Mouse (Mus musculus) midbrain, embryonic 14.5 days (tissue): ENCODE measurements around the gene Cdc42bpb. TPM values are rescaled to one million over a fixed set of nuclear protein-coding genes. Genes with fewer than 3 reads are reported as not detected.

Experiments
- ATAC-seq: fragments of 200-750 bp; cut with Nextera tagmentation; 2 replicates; pipeline ENCODE4 v1.8.0; 2017; ENCODE audit warnings: moderate number of reproducible peaks, moderate library complexity; ENCODE audit not compliant: low FRiP score, low TSS enrichment
- DNase-seq: peaks from one replicate; pipeline ENCODE4 v3.0.0-alpha.2; 2015
- H3K27ac ChIP-seq: fragments of 300-500 bp; sonication (generic); replicated peaks from 2 replicates; pipeline ENCODE4 v1.5.1; 2014; ENCODE audit warnings: mild to moderate bottlenecking, low read depth, low read length, moderate library complexity
- H3K27me3 ChIP-seq: fragments of 300-500 bp; sonication (generic); 2 replicates; pipeline ENCODE4 v1.6.1; 2014; ENCODE audit warnings: low read length, control low read depth, mixed read lengths; ENCODE audit not compliant: control insufficient read depth, insufficient read depth
- H3K36me3 ChIP-seq: fragments of 300-500 bp; sonication (generic); 2 replicates; pipeline ENCODE4 v1.6.1; 2014; ENCODE audit warnings: low read length, control low read depth; ENCODE audit not compliant: control insufficient read depth, insufficient read depth
- H3K4me1 ChIP-seq: fragments of 300-500 bp; sonication (generic); 2 replicates; pipeline ENCODE4 v1.6.1; 2014; ENCODE audit warnings: mild to moderate bottlenecking, antibody characterized with exemption, low read length, control low read depth; ENCODE audit not compliant: control insufficient read depth, insufficient read depth
- H3K4me2 ChIP-seq: fragments of 300-500 bp; sonication (generic); 2 replicates; pipeline ENCODE4 v1.6.1; 2014; ENCODE audit warnings: mild to moderate bottlenecking, low read length, moderate library complexity
- H3K4me3 ChIP-seq: fragments of 300-500 bp; sonication (generic); replicated peaks from 2 replicates; pipeline ENCODE4 v1.5.1; 2014; ENCODE audit warnings: low read depth, low read length
- H3K9ac ChIP-seq: fragments of 300-500 bp; sonication (generic); replicated peaks from 2 replicates; pipeline ENCODE4 v1.6.1; 2014; ENCODE audit warnings: mild to moderate bottlenecking, low read length, moderate library complexity
- H3K9me3 ChIP-seq: fragments of 300-500 bp; sonication (generic); 2 replicates; pipeline ENCODE4 v1.6.1; 2016; ENCODE audit warnings: low read length, control low read depth, mixed read lengths; ENCODE audit not compliant: control insufficient read depth
- WGBS: fragments of 180-500 bp; shearing (Covaris S2); extraction: QIAGEN DNeasy Blood & Tissue Kit; methylation state at CpG from one replicate; pipeline ENCODE4 v1.1.7; 2014; 5-methylcytosine and 5-hydroxymethylcytosine counted together
- polyA plus RNA-seq: library from polyadenylated mRNA; unstranded; fragments of >200 nt; fragmentation: Nextera tagmentation; extraction: Ambion mirVana; gene quantifications from 2 replicates; pipeline ENCODE4 v1.2.1, GENCODE M21; 2014

The Cdc42bpb gene
- polyA plus RNA-seq, 1 experiment from 2014 or later, result 47.8 TPM

GRCm38 (mm10) chr12:111416921-111417779 is 39.6 kb upstream of the Cdc42bpb start, which contains the start of gene Exoc3l4:
TSS of gene Exoc3l4 (plus strand) at chr12:111417017.
- no peak within 1 kb of the TSS for H3K27ac ChIP-seq
- no peak within 1 kb of the TSS for H3K9ac ChIP-seq
- H3K4me2 ChIP-seq, result peak within 1 kb of the TSS; percentile 41
- WGBS, result 2% methylated on average over 17 of the region's 17 CpGs
- H3K36me3 ChIP-seq, result no peaks in the 10 kb centered on the region
- 0 out of 2 replicates have a peak, but pooled peaks have one; percentile 44 for ATAC-seq
- no peak within 1 kb of the TSS for H3K4me3 ChIP-seq
- H3K27me3 ChIP-seq, result peaks cover 10% of the 10 kb centered on the region
- H3K9me3 ChIP-seq, result no peaks in the 10 kb centered on the region
- DNase-seq, result peak; percentile 48
- H3K4me1 ChIP-seq, result 0 out of 2 replicates have a peak, but pooled peaks cover 8% of the 10 kb centered on the region

- Histone ChIP-seq H3K9me3 (no peaks in the 10 kb centered on the region), H3K4me1 (peaks cover 19% of the 10 kb centered on the region; the same call in 1 of the 2 replicates), H3K27ac (no peak overlapping the region), H3K4me3 (peak overlapping the region; percentile 22), H3K27me3 (no peaks in the 10 kb centered on the region), H3K9ac (peak overlapping the region; percentile 41; the same call in 1 of the 2 replicates), H3K36me3 (no peaks in the 10 kb centered on the region), H3K4me2 (peak overlapping the region; percentile 52)
- DNase-seq, result peak; percentile 92
- WGBS, result under 1% methylated on average over 21 of the region's 21 CpGs
- ATAC-seq, result peak; percentile 76; the same call in 1 of the 2 replicates
Measured at GRCm38 (mm10) chr12:111413300-111413699, 35.8 kb upstream of the Cdc42bpb start.

- Histone ChIP-seq H3K4me2 (peak overlapping the region; percentile 52), H3K27ac (no peak overlapping the region), H3K4me1 (peaks cover 19% of the 10 kb centered on the region; the same call in 1 of the 2 replicates), H3K36me3 (no peaks in the 10 kb centered on the region), H3K4me3 (peak overlapping the region; percentile 22), H3K9me3 (no peaks in the 10 kb centered on the region), H3K9ac (peak overlapping the region; percentile 41; the same call in 1 of the 2 replicates), H3K27me3 (no peaks in the 10 kb centered on the region)
- ATAC-seq (no peak), DNase-seq (no peak)
- WGBS, result 22% methylated on average over 12 of the region's 12 CpGs
Measured at GRCm38 (mm10) chr12:111412581-111413284, 35.2 kb upstream of the Cdc42bpb start.

GRCm38 (mm10) chr12:111411631-111412355 is 34.3 kb upstream of the Cdc42bpb start:
- H3K4me1 ChIP-seq, result peaks cover 16% of the 10 kb centered on the region; the same call in 1 of the 2 replicates
- no peaks in the 10 kb centered on the region for H3K9me3 ChIP-seq
- no peak overlapping the region for H3K4me3 ChIP-seq
- no peaks in the 10 kb centered on the region for H3K36me3 ChIP-seq
- WGBS, result 85% methylated on average over 8 of the region's 8 CpGs
- no peak for DNase-seq
- no peak overlapping the region for H3K27ac ChIP-seq
- H3K27me3 ChIP-seq, result no peaks in the 10 kb centered on the region
- no peak for ATAC-seq
- H3K4me2 ChIP-seq, result no peak overlapping the region
- H3K9ac ChIP-seq, result no peak overlapping the region

GRCm38 (mm10) chr12:111409583-111409982 is 32.1 kb upstream of the Cdc42bpb start:
- Histone ChIP-seq H3K27ac (0 out of 2 replicates have a peak overlapping the region, but pooled peaks have one; percentile 8), H3K4me2 (no peak overlapping the region)

GRCm38 (mm10) chr12:111406622-111407021 is 29.1 kb upstream of the Cdc42bpb start, which contains the start of gene Lbhd2:
TSS of gene Lbhd2 (plus strand) at chr12:111406809.
- H3K4me2 ChIP-seq, result peak within 1 kb of the TSS; percentile 24; the same call in 1 of the 2 replicates
- H3K27ac ChIP-seq, result no peak within 1 kb of the TSS
- DNase-seq, result no peak
- no peak for ATAC-seq
- no peak within 1 kb of the TSS for H3K4me3 ChIP-seq
- H3K36me3 ChIP-seq, result no peaks in the 10 kb centered on the region
- peaks cover 5% of the 10 kb centered on the region; the same call in 1 of the 2 replicates for H3K27me3 ChIP-seq
- peaks cover 11% of the 10 kb centered on the region; the same call in 1 of the 2 replicates for H3K4me1 ChIP-seq
- no peaks in the 10 kb centered on the region for H3K9me3 ChIP-seq
- no peak within 1 kb of the TSS for H3K9ac ChIP-seq
- WGBS, result 2% methylated on average over 24 of the region's 24 CpGs

More at GRCm38 (mm10) chr12:111409583-111409982, 32.1 kb upstream of the Cdc42bpb start:
- DNase-seq (peak; percentile 66), ATAC-seq (no peak)
- Histone ChIP-seq H3K9me3 (no peaks in the 10 kb centered on the region), H3K4me3 (no peak overlapping the region), H3K36me3 (no peaks in the 10 kb centered on the region), H3K9ac (no peak overlapping the region; the same call in 1 of the 2 replicates), H3K27me3 (no peaks in the 10 kb centered on the region), H3K4me1 (peaks cover 15% of the 10 kb centered on the region; the same call in 1 of the 2 replicates)
- WGBS, result 3% methylated on average over 5 of the region's 5 CpGs

GRCm38 (mm10) chr12:111404880-111405279 is 27.4 kb upstream of the Cdc42bpb start:
- H3K4me1 ChIP-seq, result peaks cover 9% of the 10 kb centered on the region; the same call in 1 of the 2 replicates

More at GRCm38 (mm10) chr12:111404880-111405279, 27.4 kb upstream of the Cdc42bpb start:
- Histone ChIP-seq H3K4me3 (no peak overlapping the region), H3K9me3 (no peaks in the 10 kb centered on the region), H3K27ac (no peak overlapping the region), H3K4me2 (no peak overlapping the region), H3K36me3 (no peaks in the 10 kb centered on the region), H3K9ac (no peak overlapping the region), H3K27me3 (peaks cover 6% of the 10 kb centered on the region; the same call in 1 of the 2 replicates)
- 67% methylated on average over 10 of the region's 10 CpGs for WGBS
- ATAC-seq, result no peak
- no peak for DNase-seq
